Mouse (Mus musculus): Measurements from ENCODE around the gene Rplp1. TPM values are rescaled to one million over a fixed set of nuclear protein-coding genes. Genes with fewer than 3 reads are reported as not detected.

Rplp1 gene
- polyA plus RNA-seq, 1 experiment from 2014 or later = 1,709 TPM

DNA sequence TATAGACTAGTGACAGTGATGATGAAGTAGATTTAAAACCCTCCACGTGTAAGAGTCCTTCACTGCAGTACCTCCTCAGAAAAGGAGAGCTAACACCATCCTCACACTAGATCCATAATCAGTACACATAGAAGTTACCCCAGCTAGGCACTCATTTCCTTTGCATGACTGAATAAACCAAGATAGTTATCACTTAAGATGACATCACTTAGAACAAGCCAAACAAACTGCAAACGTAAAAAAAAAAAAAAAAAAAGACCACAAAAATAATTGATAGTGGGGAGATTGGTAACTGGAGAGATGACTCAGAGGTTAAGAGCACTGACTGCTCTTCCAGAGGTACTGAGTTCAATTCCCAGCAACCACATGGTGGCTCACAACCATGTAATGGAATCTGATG, 19.0 kb upstream of the Rplp1 start:
- no peak for DNase-seq (ENCODE audit: low spot score)
- Histone ChIP-seq H3K27ac (no peak overlapping the region), H3K4me1 (replicated peaks; ENCODE audit: insufficient read depth, low read length) (no peaks in the 10 kb centered on the region), H3K27me3 (ENCODE audit: insufficient read depth, low read length) (no peaks in the 10 kb centered on the region), H3K36me3 (ENCODE audit: insufficient read depth, low read length) (peaks cover 44% of the 10 kb centered on the region), H3K9ac (ENCODE audit: low read depth, low read length) (no peak overlapping the region), H3K4me3 (replicated peaks; ENCODE audit: low read depth, low read length) (no peak overlapping the region), H3K9me3 (replicated peaks; ENCODE audit: low read length) (no peaks in the 10 kb centered on the region), H3K4me2 (ENCODE audit: low read length) (no peak overlapping the region)
- 72% methylated on average over 2 of the region's 2 CpGs for WGBS
- ATAC-seq (replicated peaks; ENCODE audit: low FRiP score, low read depth) = no peak
- TF ChIP-seq CTCF (IDR thresholded peaks at IDR 0.05; ENCODE audit: low read depth) = no peak

DNA sequence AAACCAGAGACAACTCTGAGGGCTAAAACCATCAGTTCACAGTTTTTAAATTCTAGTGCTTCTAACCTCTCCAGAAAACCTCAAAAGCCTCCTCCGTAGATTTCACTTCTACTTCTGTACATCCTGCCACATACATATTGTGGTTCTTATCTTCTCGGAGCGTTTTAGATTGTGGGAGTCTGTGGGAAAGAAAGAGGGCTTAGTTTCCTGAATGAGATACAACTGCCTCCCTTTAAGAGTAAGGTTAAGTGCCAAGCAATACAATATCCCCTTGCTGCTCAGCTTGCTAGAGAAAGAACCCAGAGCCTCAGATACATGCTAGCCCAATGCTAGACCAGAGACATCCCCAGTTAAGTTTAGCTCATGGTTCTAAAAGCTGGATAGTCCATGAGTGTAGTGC, 17.7 kb upstream of the Rplp1 start:
- Histone ChIP-seq H3K27ac (no peak overlapping the region), H3K9me3 (replicated peaks; ENCODE audit: low read length) (no peaks in the 10 kb centered on the region), H3K4me3 (replicated peaks; ENCODE audit: low read depth, low read length) (no peak overlapping the region), H3K9ac (ENCODE audit: low read depth, low read length) (no peak overlapping the region), H3K4me1 (replicated peaks; ENCODE audit: insufficient read depth, low read length) (no peaks in the 10 kb centered on the region), H3K36me3 (ENCODE audit: insufficient read depth, low read length) (peaks cover 41% of the 10 kb centered on the region), H3K4me2 (ENCODE audit: low read length) (no peak overlapping the region), H3K27me3 (ENCODE audit: insufficient read depth, low read length) (no peaks in the 10 kb centered on the region)
- no peak for TF ChIP-seq CTCF (IDR thresholded peaks at IDR 0.05; ENCODE audit: low read depth)
- WGBS = 94% methylated on average over 3 of the region's 3 CpGs
- ATAC-seq (replicated peaks; ENCODE audit: low FRiP score, low read depth) (no peak), DNase-seq (ENCODE audit: low spot score) (no peak)

DNA sequence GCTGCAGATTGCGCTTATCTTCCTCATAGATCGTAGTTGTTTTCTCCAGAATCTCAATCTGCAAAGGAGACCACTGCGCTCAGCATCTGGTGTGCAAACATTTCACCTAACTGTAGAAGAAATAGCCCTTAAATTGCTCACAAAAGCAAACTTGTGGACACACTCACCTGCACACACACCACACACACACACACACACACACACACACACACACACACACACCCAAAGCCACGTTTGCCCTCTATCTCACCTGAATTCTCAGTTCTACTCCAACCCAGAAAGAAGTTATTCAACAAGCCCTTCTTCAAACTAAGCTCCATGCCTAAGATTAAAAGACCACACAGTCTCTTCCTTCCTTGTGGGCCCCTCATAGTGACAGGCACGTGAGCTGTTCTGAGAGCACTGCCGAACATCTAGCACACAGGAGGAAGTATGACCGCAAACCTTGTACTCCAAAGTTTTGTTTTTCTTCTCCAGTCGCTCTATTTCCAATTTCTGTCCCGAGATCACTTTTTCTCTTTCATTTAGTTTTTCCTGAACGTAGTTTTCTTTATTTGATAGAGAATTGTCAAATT, 10.8 kb upstream of the Rplp1 start:
- H3K9me3 ChIP-seq (replicated peaks; ENCODE audit: low read length) = no peaks in the 10 kb centered on the region
- ATAC-seq (replicated peaks; ENCODE audit: low FRiP score, low read depth) (no peak), DNase-seq (ENCODE audit: low spot score) (no peak)
- no peak overlapping the region for H3K27ac ChIP-seq
- no peak overlapping the region for H3K9ac ChIP-seq (ENCODE audit: low read depth, low read length)
- H3K27me3 ChIP-seq (ENCODE audit: insufficient read depth, low read length) = no peaks in the 10 kb centered on the region
- no peak overlapping the region for H3K4me3 ChIP-seq (replicated peaks; ENCODE audit: low read depth, low read length)
- H3K4me2 ChIP-seq (ENCODE audit: low read length) = no peak overlapping the region
- 91% methylated on average over 10 of the region's 10 CpGs for whole genome bisulfite sequencing
- no peak for TF ChIP-seq CTCF (IDR thresholded peaks at IDR 0.05; ENCODE audit: low read depth)
- peaks cover 41% of the 10 kb centered on the region for H3K36me3 ChIP-seq (ENCODE audit: insufficient read depth, low read length)
- no peaks in the 10 kb centered on the region for H3K4me1 ChIP-seq (replicated peaks; ENCODE audit: insufficient read depth, low read length)

DNA sequence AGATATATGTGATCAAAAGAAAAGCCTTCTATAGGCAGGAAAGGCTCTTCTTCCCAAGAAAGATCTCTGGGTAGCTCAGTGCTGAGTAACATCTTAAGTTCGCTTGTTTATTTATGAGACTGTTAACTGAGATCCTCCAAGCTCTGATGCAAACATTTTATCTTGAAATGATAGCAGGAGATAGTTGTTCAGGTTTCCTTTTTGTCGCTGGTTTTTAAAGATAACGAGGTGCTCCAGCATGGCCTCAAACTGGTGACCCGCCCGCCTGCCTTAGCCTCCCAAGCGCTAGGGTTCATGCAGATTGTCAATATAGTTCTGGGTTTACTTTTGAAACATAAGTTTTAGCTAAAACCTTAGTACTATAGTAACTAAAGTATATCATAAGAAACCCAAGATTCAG, 6.0 kb upstream of the Rplp1 start:
- DNase-seq (ENCODE audit: low spot score) = no peak
- H3K9me3 ChIP-seq (replicated peaks; ENCODE audit: low read length) = no peaks in the 10 kb centered on the region
- peaks cover 18% of the 10 kb centered on the region; the same call in 1 of the 2 replicates for H3K36me3 ChIP-seq (ENCODE audit: insufficient read depth, low read length)
- ATAC-seq (replicated peaks; ENCODE audit: low FRiP score, low read depth) = no peak
- no peak overlapping the region for H3K27ac ChIP-seq
- H3K4me2 ChIP-seq (ENCODE audit: low read length) = no peak overlapping the region
- no peak overlapping the region for H3K4me3 ChIP-seq (replicated peaks; ENCODE audit: low read depth, low read length)
- no peak overlapping the region for H3K9ac ChIP-seq (ENCODE audit: low read depth, low read length)
- no peaks in the 10 kb centered on the region for H3K27me3 ChIP-seq (ENCODE audit: insufficient read depth, low read length)
- H3K4me1 ChIP-seq (replicated peaks; ENCODE audit: insufficient read depth, low read length) = no peaks in the 10 kb centered on the region
- no peak for TF ChIP-seq CTCF (IDR thresholded peaks at IDR 0.05; ENCODE audit: low read depth)
- 95% methylated on average over 6 of the region's 6 CpGs for WGBS

DNA sequence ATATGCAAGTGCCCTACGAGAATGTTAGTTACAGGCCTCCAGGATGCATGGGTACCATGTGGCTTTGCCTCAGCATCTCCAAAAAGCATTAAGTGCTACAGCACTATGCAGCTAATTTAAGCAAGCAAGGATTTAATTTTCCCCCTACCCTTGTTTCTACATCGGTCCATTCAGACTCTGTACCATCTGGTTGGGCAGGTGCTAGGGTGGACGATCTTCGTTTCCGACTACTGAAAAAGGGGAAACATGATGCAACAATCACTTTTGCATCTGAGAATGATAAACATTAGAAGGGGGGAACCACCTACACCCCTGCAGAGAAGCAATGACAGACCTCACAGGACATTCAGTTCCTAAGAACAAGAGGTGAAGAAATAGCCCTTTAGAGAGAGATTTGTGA, 5.1 kb upstream of the Rplp1 start:
- no peaks in the 10 kb centered on the region for H3K27me3 ChIP-seq (ENCODE audit: insufficient read depth, low read length)
- H3K4me2 ChIP-seq (ENCODE audit: low read length) = no peak overlapping the region
- no peak for TF ChIP-seq CTCF (IDR thresholded peaks at IDR 0.05; ENCODE audit: low read depth)
- no peaks in the 10 kb centered on the region for H3K9me3 ChIP-seq (replicated peaks; ENCODE audit: low read length)
- H3K4me1 ChIP-seq (replicated peaks; ENCODE audit: insufficient read depth, low read length) = no peaks in the 10 kb centered on the region
- H3K9ac ChIP-seq (ENCODE audit: low read depth, low read length) = no peak overlapping the region
- H3K4me3 ChIP-seq (replicated peaks; ENCODE audit: low read depth, low read length) = no peak overlapping the region
- 90% methylated on average over 5 of the region's 5 CpGs for WGBS
- ATAC-seq (replicated peaks; ENCODE audit: low FRiP score, low read depth) = no peak
- H3K27ac ChIP-seq = no peak overlapping the region
- peaks cover 11% of the 10 kb centered on the region; the same call in 1 of the 2 replicates for H3K36me3 ChIP-seq (ENCODE audit: insufficient read depth, low read length)
- DNase-seq (ENCODE audit: low spot score) = no peak

DNA sequence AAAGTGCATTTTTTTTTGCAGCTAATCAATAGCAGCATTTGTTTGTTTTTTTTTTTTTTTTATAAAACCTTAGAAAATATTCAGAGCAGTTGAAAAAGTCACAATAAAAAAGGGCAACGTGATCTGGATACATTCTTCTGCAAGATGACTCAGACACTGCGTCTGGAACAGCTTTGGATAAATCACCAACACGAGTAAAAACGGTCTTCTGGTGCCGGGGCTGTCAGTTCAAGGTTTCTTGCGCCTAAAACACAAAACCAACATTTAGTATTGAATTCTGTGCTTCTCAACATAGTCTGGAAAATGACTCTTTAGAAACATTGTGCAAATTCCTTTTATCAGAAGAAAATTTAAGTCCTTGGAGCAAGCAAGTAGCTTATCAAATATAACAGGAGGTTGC, 3.1 kb upstream of the Rplp1 start:
- H3K4me3 ChIP-seq (replicated peaks; ENCODE audit: low read depth, low read length) = no peak overlapping the region
- ATAC-seq (replicated peaks; ENCODE audit: low FRiP score, low read depth) (no peak), DNase-seq (ENCODE audit: low spot score) (no peak)
- H3K9me3 ChIP-seq (replicated peaks; ENCODE audit: low read length) = no peaks in the 10 kb centered on the region
- H3K36me3 ChIP-seq (ENCODE audit: insufficient read depth, low read length) = peaks cover 12% of the 10 kb centered on the region
- no peak overlapping the region for H3K27ac ChIP-seq
- H3K27me3 ChIP-seq (ENCODE audit: insufficient read depth, low read length) = no peaks in the 10 kb centered on the region
- no peak for TF ChIP-seq CTCF (IDR thresholded peaks at IDR 0.05; ENCODE audit: low read depth)
- no peak overlapping the region for H3K4me2 ChIP-seq (ENCODE audit: low read length)
- H3K4me1 ChIP-seq (replicated peaks; ENCODE audit: insufficient read depth, low read length) = 0 out of 2 replicates have a peak, but pooled peaks cover 8% of the 10 kb centered on the region
- H3K9ac ChIP-seq (ENCODE audit: low read depth, low read length) = no peak overlapping the region
- 89% methylated on average over 6 of the region's 6 CpGs for WGBS

DNA sequence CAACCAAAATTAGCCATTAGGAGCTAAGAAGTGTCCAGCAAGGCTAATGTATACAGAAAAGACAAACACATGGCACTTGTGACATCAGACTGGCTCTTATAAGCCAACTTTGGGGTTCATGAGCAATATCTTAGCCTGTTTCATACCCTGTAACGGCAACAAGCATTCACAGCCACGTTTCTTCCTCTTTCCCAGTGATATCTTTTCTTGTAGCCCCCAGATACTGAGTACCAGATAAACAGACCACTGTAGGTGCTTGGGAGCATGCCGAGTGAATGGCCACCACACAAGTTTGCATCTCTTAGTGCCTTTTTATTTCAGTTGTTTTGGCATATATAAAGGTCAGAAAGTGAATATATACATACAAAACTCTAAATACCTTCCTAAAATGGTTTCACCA, 2.6 kb upstream of the Rplp1 start:
- H3K36me3 ChIP-seq (ENCODE audit: insufficient read depth, low read length) = peaks cover 16% of the 10 kb centered on the region
- H3K27ac ChIP-seq = no peak overlapping the region
- DNase-seq (ENCODE audit: low spot score) (no peak), ATAC-seq (replicated peaks; ENCODE audit: low FRiP score, low read depth) (no peak)
- 0 out of 2 replicates have a peak, but pooled peaks cover 12% of the 10 kb centered on the region for H3K4me1 ChIP-seq (replicated peaks; ENCODE audit: insufficient read depth, low read length)
- no peaks in the 10 kb centered on the region for H3K9me3 ChIP-seq (replicated peaks; ENCODE audit: low read length)
- H3K9ac ChIP-seq (ENCODE audit: low read depth, low read length) = no peak overlapping the region
- 91% methylated on average over 3 of the region's 3 CpGs for WGBS
- no peak overlapping the region for H3K4me2 ChIP-seq (ENCODE audit: low read length)
- no peaks in the 10 kb centered on the region for H3K27me3 ChIP-seq (ENCODE audit: insufficient read depth, low read length)
- H3K4me3 ChIP-seq (replicated peaks; ENCODE audit: low read depth, low read length) = no peak overlapping the region
- no peak for TF ChIP-seq CTCF (IDR thresholded peaks at IDR 0.05; ENCODE audit: low read depth)
